Mouse (Mus musculus): Measurements from ENCODE around the gene Vezf1.

DNA sequence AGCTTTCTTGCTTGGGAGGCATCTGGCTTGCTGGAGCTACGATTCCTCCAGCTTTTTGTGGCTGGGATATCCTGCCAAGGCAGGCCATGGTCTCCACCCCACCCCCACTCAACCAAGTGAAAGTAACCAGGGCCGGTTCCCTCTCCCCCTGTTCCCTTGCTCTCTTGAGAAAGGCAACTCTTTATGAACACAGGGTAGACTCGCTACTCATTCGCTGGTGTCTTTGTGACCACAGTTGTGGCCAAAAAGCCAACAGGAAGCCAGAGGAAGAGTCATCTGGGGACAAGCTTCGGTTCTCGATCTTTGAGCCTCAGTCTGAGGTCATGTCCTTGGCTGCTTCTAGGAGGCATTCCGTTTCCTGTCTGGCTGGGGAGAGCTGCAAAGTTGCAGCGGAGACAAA lies 63.8 kb downstream of the Vezf1 start:
- no peak for TF ChIP-seq POLR2A (IDR thresholded peaks at IDR 0.05; ENCODE audit: borderline replicate concordance, insufficient read depth, low read length)
- TF ChIP-seq CTCF (IDR thresholded peaks at IDR 0.05; ENCODE audit: borderline replicate concordance, insufficient read depth, low read depth, low read length), result no peak
